ENCODE assay signal across 43 mouse cellular contexts in genomic region chr15:91202486-91202885, GRCm38 (mm10). TPM values are rescaled to one million over a fixed set of nuclear protein-coding genes. Genes with fewer than 3 reads are reported as not detected.
"Had no signal": no experiment of that assay in that cellular context is flagged by ENCODE, and none has a peak within 500 bp of the region (broad histone marks: within the 10 kb centered on the region; RNA-seq: fewer than 3 reads in every experiment).

No protein-coding gene starts in this region.

- H3K4me1 ChIP-seq: limb, embryonic 10.5 days; limb, embryonic 12.5 days; limb, embryonic 13.5 days; limb, embryonic 15.5 days; liver, embryonic 13.5 days; liver, embryonic 15.5 days; lung, embryonic 15.5 days; megakaryocyte, embryonic 14.5 days; midbrain, embryonic 12.5 days; midbrain, embryonic 13.5 days; midbrain, embryonic 15.5 days; neural tube, embryonic 12.5 days; neural tube, embryonic 13.5 days had no signal

- ATAC-seq: liver, postnatal 0 days; lung, postnatal 0 days; midbrain, embryonic 13.5 days; midbrain, embryonic 15.5 days; midbrain, embryonic 16.5 days had no signal

- H3K9me3 ChIP-seq: limb, embryonic 10.5 days; limb, embryonic 12.5 days; limb, embryonic 13.5 days; limb, embryonic 15.5 days; liver, embryonic 13.5 days; liver, embryonic 15.5 days; lung, embryonic 15.5 days; midbrain, embryonic 10.5 days; midbrain, embryonic 12.5 days; midbrain, embryonic 13.5 days; midbrain, embryonic 15.5 days; neural tube, embryonic 12.5 days; neural tube, embryonic 13.5 days had no signal

- H3K9ac ChIP-seq: limb, embryonic 12.5 days; limb, embryonic 13.5 days; limb, embryonic 15.5 days; liver, embryonic 13.5 days; liver, embryonic 14.5 days; liver, embryonic 15.5 days; liver, postnatal 0 days; lung, embryonic 14.5 days; lung, embryonic 15.5 days; midbrain, embryonic 12.5 days; midbrain, embryonic 13.5 days; midbrain, embryonic 15.5 days; neural tube, embryonic 12.5 days; neural tube, embryonic 13.5 days had no signal

- H3K4me3 ChIP-seq: left cerebral cortex, adult 2 months; limb, embryonic 10.5 days; limb, embryonic 12.5 days; limb, embryonic 13.5 days; limb, embryonic 15.5 days; liver, embryonic 13.5 days; liver, embryonic 15.5 days; lung, embryonic 15.5 days; megakaryocyte, embryonic 14.5 days; midbrain, embryonic 10.5 days; midbrain, embryonic 12.5 days; midbrain, embryonic 13.5 days; midbrain, embryonic 15.5 days; myocyte; neural tube, embryonic 12.5 days; neural tube, embryonic 13.5 days had no signal

- H3K27ac ChIP-seq: left cerebral cortex, adult 2 months; limb, embryonic 10.5 days; limb, embryonic 12.5 days; limb, embryonic 13.5 days; limb, embryonic 15.5 days; liver, embryonic 13.5 days; liver, embryonic 14.5 days; liver, embryonic 15.5 days; lung, embryonic 15.5 days; macrophage; midbrain, embryonic 10.5 days; midbrain, embryonic 12.5 days; midbrain, embryonic 13.5 days; midbrain, embryonic 15.5 days; neural tube, embryonic 12.5 days; neural tube, embryonic 13.5 days had no signal

- H3K27me3 ChIP-seq: limb, embryonic 12.5 days; limb, embryonic 13.5 days; limb, embryonic 15.5 days; liver, embryonic 13.5 days; liver, embryonic 15.5 days; lung, embryonic 15.5 days; megakaryocyte, embryonic 14.5 days; midbrain, embryonic 12.5 days; midbrain, embryonic 13.5 days; midbrain, embryonic 15.5 days; neural tube, embryonic 12.5 days; neural tube, embryonic 13.5 days had no signal

- H3K36me3 ChIP-seq: limb, embryonic 10.5 days; limb, embryonic 12.5 days; limb, embryonic 13.5 days; limb, embryonic 15.5 days; liver, embryonic 13.5 days; liver, embryonic 15.5 days; lung, embryonic 15.5 days; midbrain, embryonic 10.5 days; midbrain, embryonic 12.5 days; midbrain, embryonic 13.5 days; midbrain, embryonic 15.5 days; neural tube, embryonic 12.5 days; neural tube, embryonic 13.5 days had no signal

- DNase-seq: left cerebral cortex, postnatal 4 days; liver; liver, embryonic 13.5 days; liver, postnatal 0 days; lung, adult 18-20 months; lung, adult 2 months; lung, embryonic 14.5 days; lung, postnatal 10 days; lung, postnatal 14 days; lung, postnatal 36 days; lung, postnatal 4 days; midbrain, embryonic 14.5 days had no signal

- H3K4me2 ChIP-seq: limb, embryonic 12.5 days; limb, embryonic 13.5 days; limb, embryonic 15.5 days; liver, embryonic 11.5 days; liver, embryonic 13.5 days; liver, embryonic 15.5 days; lung, embryonic 14.5 days; lung, embryonic 15.5 days; midbrain, embryonic 11.5 days; midbrain, embryonic 12.5 days; midbrain, embryonic 13.5 days; midbrain, embryonic 15.5 days; neural tube, embryonic 12.5 days; neural tube, embryonic 13.5 days had no signal

RNA-seq across cellular contexts. Expression of gene CN725425, which starts 3.2 kb away (rescaled TPM):
- total RNA-seq: left cerebral cortex, adult 8-10 months; left cerebral cortex, postnatal 25 days; left cerebral cortex, postnatal 36 days; left cerebral cortex, postnatal 4 days; megakaryocyte-erythroid progenitor cell, adult 5-6 weeks; monocyte, adult 5-6 weeks had no signal
- polyA plus RNA-seq: limb, embryonic 10.5 days; limb, embryonic 11.5 days; limb, embryonic 12.5 days; limb, embryonic 13.5 days; limb, embryonic 14.5 days; limb, embryonic 15.5 days; liver, embryonic 11.5 days; liver, embryonic 13.5 days; lung, adult 2 months; lung, embryonic 14.5 days; lung, embryonic 15.5 days; lung, embryonic 16.5 days; lung, postnatal 0 days; macrophage; midbrain, embryonic 10.5 days; midbrain, embryonic 11.5 days; midbrain, embryonic 12.5 days; midbrain, embryonic 13.5 days; midbrain, embryonic 15.5 days; midbrain, embryonic 16.5 days; midbrain, postnatal 0 days; myocyte; neural tube, embryonic 11.5 days; neural tube, embryonic 12.5 days; neural tube, embryonic 13.5 days had no signal
